Mouse (Mus musculus) ES-E14 (cell line): ENCODE data around the gene Snrpb2. TPM values are rescaled to one million over a fixed set of nuclear protein-coding genes. Genes with fewer than 3 reads are reported as not detected.

Experiments used
- DNase-seq: peaks from one replicate; pipeline ENCODE4 v3.0.0-alpha.2; 2013; ENCODE audit warnings: low read depth, low spot score
- H3K27ac ChIP-seq: 2 replicates; pipeline ENCODE4 v1.5.1; 2012; ENCODE audit warnings: low read depth, mild to moderate bottlenecking, low read length, moderate library complexity, mixed read lengths; ENCODE audit not compliant: poor library complexity, insufficient read depth, severe bottlenecking
- H3K36me3 ChIP-seq: 2 replicates; pipeline ENCODE4 v1.6.1; 2012; ENCODE audit warnings: mild to moderate bottlenecking, low read length, moderate library complexity, mixed read lengths; ENCODE audit not compliant: control insufficient read depth, poor library complexity, insufficient read depth, severe bottlenecking
- H3K4me1 ChIP-seq, 2 experiments: fragments of 150-350 bp in 1 of 2; sonication (generic) in 1 of 2; 2 replicates each; pipeline ENCODE4 v1.6.1; 2012; ENCODE audit warnings: low read length in 2 of 2, mild to moderate bottlenecking in 1 of 2, mixed read lengths in 1 of 2; ENCODE audit not compliant: control insufficient read depth in 2 of 2, insufficient read depth in 2 of 2, poor library complexity in 1 of 2
- H3K4me3 ChIP-seq, 2 experiments: fragments of 150-350 bp in 1 of 2; sonication (generic) in 1 of 2; 2 replicates each; pipeline ENCODE4 v1.5.1; 2012; ENCODE audit warnings: low read length in 2 of 2, low read depth in 1 of 2, mild to moderate bottlenecking in 1 of 2, mixed read lengths in 1 of 2; ENCODE audit not compliant: insufficient read depth in 1 of 2, poor library complexity in 1 of 2, severe bottlenecking in 1 of 2
- H3K9ac ChIP-seq: 2 replicates; pipeline ENCODE4 v1.6.1; 2012; ENCODE audit warnings: low read depth, mild to moderate bottlenecking, low read length, mixed read lengths; ENCODE audit not compliant: poor library complexity, insufficient read depth, severe bottlenecking
- H3K9me3 ChIP-seq: fragments of 150-350 bp; sonication (generic); 2 replicates; pipeline ENCODE4 v1.6.1; 2012; ENCODE audit warnings: low read depth, mild to moderate bottlenecking, low read length; ENCODE audit not compliant: control insufficient read depth, insufficient read depth
- CHD2 ChIP-seq: IDR thresholded peaks from 2 replicates; pipeline ENCODE4 v1.6.1; 2014; ENCODE audit warnings: mild to moderate bottlenecking, low read depth, low read length, inconsistent platforms
- HCFC1 ChIP-seq: IDR thresholded peaks from 2 replicates; pipeline ENCODE4 v1.6.1; 2012; ENCODE audit warnings: low read length, inconsistent platforms, borderline replicate concordance; ENCODE audit not compliant: insufficient read depth
- MAFK ChIP-seq: IDR thresholded peaks from 2 replicates; pipeline ENCODE4 v1.6.1; 2014; ENCODE audit warnings: mild to moderate bottlenecking, low read depth, low read length, inconsistent platforms; ENCODE audit not compliant: insufficient read depth
- ZC3H11A ChIP-seq: IDR thresholded peaks from 2 replicates; pipeline ENCODE4 v1.6.1; 2012; ENCODE audit warnings: low read depth, mild to moderate bottlenecking, inconsistent platforms, low read length, borderline replicate concordance
- ZNF384 ChIP-seq: IDR thresholded peaks from 2 replicates; pipeline ENCODE4 v1.6.1; 2012; ENCODE audit warnings: low read depth, low read length, inconsistent platforms
- in situ Hi-C, 2 experiments: fragments of 600-800 bp; cut with MboI; formaldehyde crosslinking; loops; one replicate each; pipeline ENCODE4 v1.15.1; 2025; ENCODE audit warnings: low sequenced_read_pairs in 2 of 2, inconsistent platforms in 1 of 2; ENCODE audit not compliant: unreplicated experiment in 2 of 2
- total RNA-seq: library from RNA; depleted of rRNA; stranded (reverse); fragments of 300-350 nt; gene quantifications from 2 replicates; pipeline ENCODE4 v1.2.3, GENCODE M21; 2012

Snrpb2 gene
- total RNA-seq, 1 experiment, result 61.5 TPM

GRCm38 (mm10) chr2:143055251-143055650, 7.6 kb upstream of the Snrpb2 start:
- Histone ChIP-seq H3K4me3 (no peak overlapping the region), H3K9me3 (no peaks in the 10 kb centered on the region), H3K9ac (no peak overlapping the region), H3K27ac (no peak overlapping the region), H3K36me3 (no peaks in the 10 kb centered on the region), H3K4me1 (no peaks in the 10 kb centered on the region)
- DNase-seq, result no peak
- in situ Hi-C loops, result no loop called here
- TF ChIP-seq ZC3H11A (no peak), CHD2 (no peak), MAFK (no peak), ZNF384 (no peak), HCFC1 (no peak)

DNA sequence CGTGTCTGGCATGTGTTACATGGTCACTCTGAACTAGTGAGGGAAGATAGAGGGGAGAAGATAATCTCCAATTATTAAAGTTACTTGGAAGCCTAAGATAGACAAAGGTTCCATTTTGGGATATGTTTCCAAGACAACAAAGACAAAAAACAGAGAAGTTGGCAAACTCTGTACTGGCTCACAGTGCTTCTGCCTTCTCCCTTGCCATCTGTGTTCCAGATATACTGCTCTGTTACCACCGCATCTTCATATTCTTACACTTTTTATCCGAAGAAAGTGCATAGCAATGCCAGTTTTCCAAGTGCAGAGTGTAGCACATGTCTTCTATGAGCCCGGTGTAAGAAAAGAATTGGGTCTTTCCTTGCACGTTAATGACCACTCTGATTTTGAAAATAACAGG, 6.1 kb upstream of the Snrpb2 start:
- in situ Hi-C loops, result no loop called here
- H3K4me3 ChIP-seq, result no peak overlapping the region
- no peaks in the 10 kb centered on the region for H3K9me3 ChIP-seq
- no peak for TF ChIP-seq MAFK
- no peak for TF ChIP-seq CHD2
- no peak for TF ChIP-seq ZC3H11A
- no peak for TF ChIP-seq ZNF384
- TF ChIP-seq HCFC1, result no peak
- no peak for DNase-seq
- no peak overlapping the region for H3K27ac ChIP-seq
- H3K4me1 ChIP-seq, result no peaks in the 10 kb centered on the region
- no peak overlapping the region for H3K9ac ChIP-seq
- no peaks in the 10 kb centered on the region for H3K36me3 ChIP-seq

GRCm38 (mm10) chr2:143062432-143062811, 417 bp upstream of the Snrpb2 start:
- H3K9ac ChIP-seq, result no peak overlapping the region
- H3K9me3 ChIP-seq, result no peaks in the 10 kb centered on the region
- in situ Hi-C loops, result no loop called here
- TF ChIP-seq HCFC1 (no peak), ZC3H11A (no peak), MAFK (no peak), CHD2 (no peak), ZNF384 (no peak)
- H3K36me3 ChIP-seq, result peaks cover 5% of the 10 kb centered on the region; the same call in 1 of the 2 replicates
- H3K4me3 ChIP-seq, result peak overlapping the region in 1 of 2 experiments; percentile 95; a peak in 2 of 4 replicates
- H3K4me1 ChIP-seq, result peaks cover 0 to 4% of the 10 kb centered on the region in 2 experiments; a peak in 1 of 4 replicates
- no peak for DNase-seq
- H3K27ac ChIP-seq, result no peak overlapping the region

GRCm38 (mm10) chr2:143065914-143066313, 3.1 kb downstream of the Snrpb2 start:
- DNase-seq, result no peak
- in situ Hi-C loops, result no loop called here
- Histone ChIP-seq H3K4me3 (no peak overlapping the region), H3K27ac (no peak overlapping the region), H3K9ac (no peak overlapping the region), H3K36me3 (peaks cover 14% of the 10 kb centered on the region), H3K9me3 (no peaks in the 10 kb centered on the region), H3K4me1 (peaks cover 0 to 4% of the 10 kb centered on the region in 2 experiments; a peak in 1 of 4 replicates)
- TF ChIP-seq ZNF384, result no peak
- no peak for TF ChIP-seq ZC3H11A
- no peak for TF ChIP-seq HCFC1
- TF ChIP-seq CHD2, result no peak
- TF ChIP-seq MAFK, result no peak

- no peak for DNase-seq
- Histone ChIP-seq H3K4me1 (no peaks in the 10 kb centered on the region), H3K36me3 (no peaks in the 10 kb centered on the region), H3K9me3 (no peaks in the 10 kb centered on the region), H3K9ac (no peak within 1 kb of the TSS), H3K27ac (no peak within 1 kb of the TSS), H3K4me3 (no peak within 1 kb of the TSS)
- TF ChIP-seq HCFC1 (no peak), MAFK (no peak), ZC3H11A (no peak)
- in situ Hi-C loops, result no loop called here
These were observed 15.5 kb downstream of the Snrpb2 start, which contains the start of gene Otor for GRCm38 (mm10) chr2:143078198-143078851. TSS of gene Otor (plus strand) at chr2:143078473.
